ENCODE assay signal across 24 mouse cellular contexts in genomic region chr11:35832139-35832538, GRCm38 (mm10). TPM values are rescaled to one million over a fixed set of nuclear protein-coding genes. Genes with fewer than 3 reads are reported as not detected.
DNase-seq lines count a peak whose midpoint lies in the region; ATAC-seq and TF ChIP-seq lines count a peak whose summit lies in the region.
"Had no signal": no experiment of that assay in that cellular context is flagged by ENCODE, and none has a peak within 500 bp of the region (broad histone marks: within the 10 kb centered on the region; RNA-seq: fewer than 3 reads in every experiment).

No protein-coding gene starts in this region.

- peak; percentile 62 for ATAC-seq in intestine, postnatal 0 days
- ATAC-seq: hindbrain, postnatal 0 days had no signal

- no peak overlapping the region for H3K4me3 ChIP-seq in liver, adult 2 months (ENCODE audit: insufficient read depth, low read depth, low read length)
- no peak overlapping the region for H3K4me3 ChIP-seq in intestine, postnatal 0 days (ENCODE audit: low read depth, low read length)
- H3K4me3 ChIP-seq in small intestine, adult 2 months (ENCODE audit: low read depth, low read length), result no peak overlapping the region
- no peak overlapping the region for H3K4me3 ChIP-seq in limb, embryonic 10.5 days
- H3K4me3 ChIP-seq: embryonic facial prominence, embryonic 12.5 days; midbrain, embryonic 12.5 days had no signal

- peak; percentile 11 for DNase-seq in liver, adult 2 months (ENCODE audit: extremely low read depth, low read depth, low spot score)
- DNase-seq in liver (no peak), NIH3T3 (ENCODE audit: low read depth) (peak; percentile 25)
- no peak for DNase-seq in lung, postnatal 25 days (ENCODE audit: low spot score)
- no peak for DNase-seq in thymus, postnatal 25 days
- DNase-seq in limb, embryonic 10.5 days (ENCODE audit: low spot score), result no peak
- DNase-seq: adrenal gland, postnatal 14 days; cerebellum, adult 2 months; gastrocnemius, postnatal 10 days; heart, postnatal 4 days; kidney, adult 8-10 months; kidney, postnatal 4 days; left cerebral cortex, postnatal 4 days; lung, postnatal 14 days; retina, postnatal 1 day; right cerebral cortex, postnatal 4 days had no signal

- H3K4me2 ChIP-seq in intestine, postnatal 0 days (replicated peaks; ENCODE audit: low read depth), result peak overlapping the region; percentile 73; the same call in 1 of the 2 replicates
- H3K4me2 ChIP-seq: embryonic facial prominence, embryonic 12.5 days; heart, embryonic 11.5 days; midbrain, embryonic 12.5 days had no signal

- no peak for TF ChIP-seq POLR2A in liver, adult 2 months (IDR thresholded peaks at IDR 0.05; ENCODE audit: extremely low read depth, insufficient read depth, low read length)
- no peak for TF ChIP-seq POLR2A in small intestine, adult 2 months (IDR thresholded peaks at IDR 0.05; ENCODE audit: low read depth, low read length)

- H3K27ac ChIP-seq in liver, adult 2 months (replicated peaks; ENCODE audit: insufficient read depth, low read depth, low read length), result no peak overlapping the region
- H3K27ac ChIP-seq in intestine, postnatal 0 days (ENCODE audit: low read depth, low read length), result peak overlapping the region; percentile 54
- H3K27ac ChIP-seq in small intestine, adult 2 months (ENCODE audit: insufficient read depth, low read depth, low read length), result 0 out of 2 replicates have a peak overlapping the region, but pooled peaks have one; percentile 34
- no peak overlapping the region for H3K27ac ChIP-seq in limb, embryonic 10.5 days
- H3K27ac ChIP-seq: embryonic facial prominence, embryonic 12.5 days; hindbrain, postnatal 0 days; midbrain, embryonic 12.5 days had no signal

- 53% methylated on average over 4 of the region's 4 CpGs for WGBS in liver, adult 2 months
- WGBS in intestine, postnatal 0 days, result 28% methylated on average over 4 of the region's 4 CpGs
- 13% methylated on average over 4 of the region's 4 CpGs for WGBS in small intestine, adult 2 months
- 80% methylated on average over 4 of the region's 4 CpGs for WGBS in limb, embryonic 10.5 days

- H3K9ac ChIP-seq in liver, adult 2 months (ENCODE audit: low read depth, low read length), result no peak overlapping the region
- 0 out of 2 replicates have a peak overlapping the region, but pooled peaks have one; percentile 13 for H3K9ac ChIP-seq in intestine, postnatal 0 days (ENCODE audit: low read depth, low read length)
- H3K9ac ChIP-seq: embryonic facial prominence, embryonic 12.5 days; midbrain, embryonic 12.5 days had no signal

- H3K4me1 ChIP-seq in liver, adult 2 months (ENCODE audit: control insufficient read depth, insufficient read depth, low read length), result peaks cover 6% of the 10 kb centered on the region
- H3K4me1 ChIP-seq in intestine, postnatal 0 days (replicated peaks; ENCODE audit: control insufficient read depth, insufficient read depth, low read length), result no peaks in the 10 kb centered on the region
- peaks cover 9% of the 10 kb centered on the region for H3K4me1 ChIP-seq in small intestine, adult 2 months (ENCODE audit: control insufficient read depth, insufficient read depth, insufficient read length, low read length)
- peaks cover 7% of the 10 kb centered on the region for H3K4me1 ChIP-seq in limb, embryonic 10.5 days

- H3K79me2 ChIP-seq in liver, adult 2 months (ENCODE audit: control insufficient read depth, insufficient read depth, low read length), result peaks cover 15% of the 10 kb centered on the region; the same call in 1 of the 2 replicates

- no peaks in the 10 kb centered on the region for H3K9me3 ChIP-seq in intestine, postnatal 0 days (ENCODE audit: control insufficient read depth)
- H3K9me3 ChIP-seq in limb, embryonic 10.5 days (replicated peaks), result no peaks in the 10 kb centered on the region
- H3K9me3 ChIP-seq: embryonic facial prominence, embryonic 12.5 days; G1E; midbrain, embryonic 12.5 days had no signal

- H3K27me3 ChIP-seq in liver, adult 2 months (ENCODE audit: control insufficient read depth, insufficient read depth, low read length), result no peaks in the 10 kb centered on the region
- H3K27me3 ChIP-seq in intestine, postnatal 0 days (replicated peaks; ENCODE audit: control insufficient read depth, insufficient read depth, low read length), result no peaks in the 10 kb centered on the region
- H3K27me3 ChIP-seq in small intestine, adult 2 months (ENCODE audit: control insufficient read depth, insufficient read depth, low read length), result no peaks in the 10 kb centered on the region
- no peaks in the 10 kb centered on the region for H3K27me3 ChIP-seq in limb, embryonic 10.5 days (ENCODE audit: low read depth, poor library complexity, severe bottlenecking)
- H3K27me3 ChIP-seq: embryonic facial prominence, embryonic 12.5 days; midbrain, embryonic 12.5 days had no signal

- H3K36me3 ChIP-seq in liver, adult 2 months (ENCODE audit: control insufficient read depth, insufficient read depth, low read length), result peaks cover 38% of the 10 kb centered on the region
- peaks cover 42% of the 10 kb centered on the region for H3K36me3 ChIP-seq in intestine, postnatal 0 days (ENCODE audit: control insufficient read depth, insufficient read depth)
- H3K36me3 ChIP-seq in small intestine, adult 2 months (ENCODE audit: control insufficient read depth, insufficient read depth, low read length), result peaks cover 35% of the 10 kb centered on the region
- peaks cover 53% of the 10 kb centered on the region for H3K36me3 ChIP-seq in limb, embryonic 10.5 days

- no peak for TF ChIP-seq CTCF in liver, adult 2 months (IDR thresholded peaks at IDR 0.05; ENCODE audit: low read depth, low read length)
- no peak for TF ChIP-seq CTCF in intestine, postnatal 0 days (IDR thresholded peaks at IDR 0.05; ENCODE audit: low read depth)
- TF ChIP-seq CTCF in small intestine, adult 2 months (IDR thresholded peaks at IDR 0.05; ENCODE audit: extremely low read depth, insufficient read length, insufficient replicate concordance, low read depth, low read length), result no peak

RNA-seq across cellular contexts. Expression of gene Rars, which starts 2.2 kb away (rescaled TPM):
- 27.9 and 29.4 TPM in 2 replicates for total RNA-seq in liver, adult 2 months (2014; rRNA removed)
- polyA plus RNA-seq in liver, adult 2 months (2012; rRNA removed), result 9.7 and 10.2 TPM in 2 replicates
- 82.3 and 82.7 TPM in 2 replicates for polyA plus RNA-seq in intestine, postnatal 0 days (2015; fragmentation: Nextera tagmentation; extraction: Ambion mirVana)
- polyA plus RNA-seq in small intestine, adult 2 months (2012; rRNA removed), result 5.3 and 10.0 TPM in 2 replicates
- polyA plus RNA-seq in limb, embryonic 10.5 days (2016; fragmentation: Nextera tagmentation; extraction: Ambion mirVana), result 109 and 113 TPM in 2 replicates

RNA-seq across cellular contexts. Expression of gene Fbll1, which starts 33.5 kb away (rescaled TPM):
- not detected in 2 replicates for total RNA-seq in liver, adult 2 months (2014; rRNA removed)
- not detected in 2 replicates for polyA plus RNA-seq in liver, adult 2 months (2012; rRNA removed)
- polyA plus RNA-seq in intestine, postnatal 0 days (2015; fragmentation: Nextera tagmentation; extraction: Ambion mirVana), result 0.58 and 0.69 TPM in 2 replicates
- 0.08 and 0.10 TPM in 2 replicates for polyA plus RNA-seq in small intestine, adult 2 months (2012; rRNA removed)
- polyA plus RNA-seq in limb, embryonic 10.5 days (2016; fragmentation: Nextera tagmentation; extraction: Ambion mirVana), result not detected in 2 replicates
- total RNA-seq: heart, postnatal 4 days had no signal
- polyA plus RNA-seq: G1E; heart, embryonic 11.5 days; liver, embryonic 16.5 days had no signal

Comparison
In these comparisons a context has a peak if more than half of its experiments do, and no peak if none do; other contexts are left out.
1. DNase-seq: peak in liver, adult 2 months (single experiment) and NIH3T3 (single experiment); none in liver (single experiment), lung, postnatal 25 days (single experiment), thymus, postnatal 25 days (single experiment) and limb, embryonic 10.5 days (single experiment).
2. H3K27ac ChIP-seq: peak in intestine, postnatal 0 days (single experiment) and small intestine, adult 2 months (single experiment); none in liver, adult 2 months (single experiment) and limb, embryonic 10.5 days (single experiment).